Mouse (Mus musculus): Measurements from ENCODE around the gene Gm45711.

DNA sequence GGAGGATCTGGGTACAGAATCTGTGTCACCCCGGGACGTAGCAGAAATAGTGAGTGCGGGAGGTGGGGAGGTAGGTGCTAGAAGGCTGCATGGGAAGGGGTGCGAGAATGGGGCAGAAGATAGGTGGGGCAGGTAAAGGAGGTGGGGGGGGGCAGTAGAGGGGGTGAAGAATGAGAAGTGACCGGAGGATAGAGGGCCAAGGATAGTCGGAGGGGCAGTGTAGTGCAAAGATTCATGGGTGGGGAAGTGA lies 30.0 kb upstream of the Gm45711 start:
- TF ChIP-seq GATA1 (IDR thresholded peaks at IDR 0.05; ENCODE audit: borderline replicate concordance, low read length): no peak
- no peak for TF ChIP-seq FLI1 (IDR thresholded peaks at IDR 0.05; ENCODE audit: low read length)

All from megakaryocyte, embryonic 14.5 days (primary cell).